Mouse (Mus musculus) kidney, adult 18-20 months (tissue): ENCODE results near the gene Gpr68.

Experiments used
- DNase-seq: peaks from one replicate; pipeline ENCODE4 v3.0.0; 2021

Gpr68 gene

GRCm38 (mm10) chr12:100909765-100910164, 1.8 kb upstream of the Gpr68 start:
- DNase-seq: no peak

GRCm38 (mm10) chr12:100908298-100909034, 468 bp upstream of the Gpr68 start:
- no peak for DNase-seq

GRCm38 (mm10) chr12:100906861-100907260, 1.1 kb downstream of the Gpr68 start:
- no peak for DNase-seq

DNA sequence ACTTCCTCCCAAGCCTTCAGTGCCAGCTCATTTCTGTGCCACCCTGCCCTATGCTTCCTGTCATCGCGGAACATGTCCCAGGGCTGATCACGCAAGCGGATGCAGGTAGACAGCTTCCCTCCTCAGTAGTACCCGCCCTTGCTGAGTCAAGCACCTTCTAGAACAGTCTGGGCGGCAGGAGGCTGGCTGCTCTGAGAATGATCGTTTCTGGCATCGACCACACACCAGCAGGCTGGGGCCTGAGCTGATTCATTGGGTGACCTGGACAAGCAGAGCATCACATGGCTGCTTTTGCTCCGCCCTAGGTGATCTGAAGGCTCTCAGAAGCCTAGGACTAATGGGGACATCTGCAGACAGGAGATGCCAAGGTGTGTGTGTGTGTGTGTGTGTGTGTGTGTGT, 4.2 kb downstream of the Gpr68 start:
- no peak for DNase-seq

GRCm38 (mm10) chr12:100901386-100901785, 6.6 kb downstream of the Gpr68 start:
- no peak for DNase-seq

DNA sequence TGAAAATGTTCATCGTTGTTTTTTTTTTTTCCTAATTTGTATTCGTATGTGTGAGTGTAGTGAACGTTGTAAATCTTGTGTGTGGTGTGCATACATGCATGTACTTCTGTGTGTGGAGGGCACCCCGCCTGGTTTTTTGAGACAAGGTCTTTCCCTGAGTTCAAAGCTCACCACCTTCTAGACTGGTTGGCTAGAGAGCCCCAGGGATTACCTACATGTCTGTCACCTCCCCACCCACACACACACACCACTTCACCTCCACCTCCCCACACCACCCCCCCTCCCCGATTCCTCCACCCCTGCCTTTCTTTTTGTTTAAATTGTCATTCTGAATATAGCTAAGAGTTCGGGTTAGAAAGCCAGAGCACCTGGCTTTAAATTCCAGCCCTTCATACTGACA, 7.1 kb downstream of the Gpr68 start:
- DNase-seq: no peak

DNA sequence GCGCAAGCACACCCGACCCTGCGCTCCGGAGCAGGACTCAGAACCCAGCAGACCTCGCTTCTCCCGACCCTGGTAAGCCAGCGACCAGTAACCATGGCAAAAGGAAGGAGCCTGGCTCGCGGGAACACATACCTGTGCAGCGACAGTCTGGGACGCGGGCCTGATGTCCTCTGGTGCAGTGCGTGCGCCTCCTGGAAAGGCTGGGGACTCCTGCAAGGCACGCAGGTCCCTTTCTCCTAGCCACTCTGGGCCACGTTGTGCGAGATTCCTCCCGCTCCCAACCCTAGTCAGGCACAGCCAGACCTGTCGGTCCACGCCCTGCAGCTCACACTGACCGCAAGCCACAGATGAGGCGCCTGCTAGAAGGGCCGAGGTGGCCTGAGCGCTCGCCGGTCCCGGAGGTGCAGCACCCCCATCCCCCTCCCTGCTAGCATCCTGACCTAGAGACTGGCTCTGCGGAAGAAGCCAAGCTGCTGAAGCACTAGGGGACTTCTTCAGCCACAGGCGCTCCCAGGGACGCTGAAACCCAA, 8.8 kb downstream of the Gpr68 start:
- DNase-seq: no peak

DNA sequence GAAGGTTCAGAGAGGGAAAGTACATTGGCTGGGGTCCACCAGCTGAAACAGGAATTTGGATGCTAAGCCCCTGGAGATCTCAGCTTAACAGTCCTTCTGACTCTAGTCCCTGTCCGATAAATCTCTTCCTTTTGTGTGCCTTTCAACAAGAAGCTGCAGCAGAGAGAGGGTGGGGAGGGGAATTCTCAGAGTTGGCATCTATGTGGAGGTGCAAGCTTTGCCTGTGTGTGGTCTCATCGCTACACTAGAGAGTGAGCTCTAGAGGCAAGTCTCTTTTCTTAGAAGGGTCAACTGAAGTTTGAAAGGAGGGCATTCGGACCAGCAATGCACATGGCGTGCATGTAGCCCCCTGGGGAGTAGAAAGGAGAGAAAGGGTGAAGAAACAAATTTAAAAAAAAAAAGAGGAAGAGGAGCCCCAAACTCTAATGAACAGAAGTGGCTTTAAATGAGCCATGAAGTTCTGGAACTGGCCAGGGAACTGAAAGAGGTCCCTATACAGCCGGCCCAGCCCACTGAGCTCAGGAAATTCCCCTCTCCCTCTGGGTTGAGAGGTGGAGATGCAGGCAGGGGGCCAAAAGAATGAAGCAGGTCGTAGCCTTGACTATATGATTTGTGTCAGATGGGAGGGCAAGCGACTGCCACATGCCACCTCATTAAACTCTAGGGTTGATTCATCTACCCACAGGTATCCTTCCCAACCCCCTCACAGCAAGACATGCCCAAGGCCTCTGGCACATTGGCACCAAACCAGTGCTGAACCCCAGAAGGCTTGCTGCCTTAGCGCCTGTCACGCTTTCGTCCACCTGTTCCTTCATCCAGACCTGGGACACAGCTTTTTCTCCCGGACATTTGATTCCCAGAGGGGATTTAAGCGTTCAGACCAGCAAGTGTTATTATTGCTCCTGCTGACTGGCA, 10.0 kb downstream of the Gpr68 start:
- DNase-seq: no peak

- DNase-seq: no peak
These were observed 11.3 kb downstream of the Gpr68 start for GRCm38 (mm10) chr12:100896661-100897060.

DNA sequence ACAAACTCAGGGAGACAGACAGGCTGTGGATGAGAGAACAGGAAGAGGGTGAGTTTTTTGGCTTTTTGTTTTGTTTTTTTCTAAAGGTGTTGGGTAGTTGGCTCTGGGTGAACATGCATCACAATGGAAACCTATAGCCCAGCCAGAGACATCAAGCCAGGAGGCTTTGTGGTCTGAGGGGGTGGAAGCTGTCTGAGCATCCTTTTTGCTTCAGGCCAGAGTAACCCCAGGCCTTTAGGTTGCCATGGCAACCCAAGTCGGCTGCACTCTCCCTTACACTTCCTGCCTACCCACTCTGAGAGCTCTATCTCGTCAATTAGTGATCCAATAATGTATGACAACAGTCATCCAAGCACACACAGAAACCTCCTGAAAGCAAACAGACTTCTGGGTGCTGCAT, 12.5 kb downstream of the Gpr68 start:
- DNase-seq: no peak

DNA sequence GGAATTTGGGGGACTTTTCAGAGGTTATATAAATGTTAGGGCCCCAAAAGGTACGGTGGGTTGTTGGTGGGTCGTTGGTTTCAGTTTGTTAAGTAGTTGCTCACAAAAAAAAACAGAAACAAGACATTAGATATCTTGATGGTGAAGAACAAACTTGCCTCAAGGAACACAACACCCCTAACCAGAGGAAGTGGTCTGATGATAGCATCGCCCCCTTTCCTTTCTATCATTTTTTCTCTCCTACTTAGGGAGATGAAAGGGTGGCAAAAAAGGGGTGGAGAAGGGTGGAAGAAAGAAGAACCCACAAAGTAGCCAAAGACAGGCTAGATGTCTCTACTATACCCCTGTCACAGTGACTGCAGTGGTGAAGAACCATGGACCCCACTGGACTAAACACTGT, 17.4 kb downstream of the Gpr68 start:
- no peak for DNase-seq

DNA sequence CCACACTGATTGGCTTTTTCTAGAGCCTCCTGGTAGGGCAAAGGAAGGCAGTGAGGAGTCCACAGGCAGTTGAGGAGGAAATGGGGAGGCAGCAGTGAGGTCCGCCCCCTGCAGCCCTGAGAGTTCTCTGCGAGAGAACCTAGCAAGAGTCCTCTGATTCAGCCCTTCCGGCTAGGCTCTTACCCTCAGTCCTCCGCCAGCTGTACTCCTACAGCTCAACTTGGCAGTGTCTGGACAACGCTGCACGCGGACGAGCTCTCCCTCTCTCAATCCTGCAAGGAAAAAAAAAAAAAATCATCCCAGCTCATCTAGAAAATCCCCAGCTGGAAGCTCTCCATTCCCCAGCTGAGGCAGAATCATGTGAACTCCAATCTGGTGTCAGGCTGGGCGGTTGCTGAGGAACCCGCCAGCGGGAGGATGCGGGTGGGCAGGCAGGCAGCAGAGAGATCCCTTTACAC, 20.2 kb downstream of the Gpr68 start:
- DNase-seq: no peak

DNA sequence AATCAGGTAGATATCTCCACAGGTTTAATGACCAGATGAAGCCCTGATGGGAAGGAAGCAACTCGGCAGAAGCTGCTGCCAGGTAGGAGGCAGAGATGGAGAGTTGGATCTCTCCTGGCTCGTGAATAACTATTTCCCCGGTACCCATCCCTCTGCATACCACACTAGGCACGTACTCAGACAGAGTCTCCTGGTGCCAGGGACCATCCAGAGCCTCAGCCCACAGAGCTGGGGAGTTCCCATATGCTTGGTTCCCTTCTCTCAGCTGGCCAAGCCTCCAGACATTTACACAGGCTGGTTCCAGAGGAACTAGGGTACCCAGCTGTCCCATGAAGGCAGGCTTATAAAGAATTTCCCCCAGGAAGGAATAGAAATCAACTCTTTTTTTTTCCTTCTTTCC, 21.1 kb downstream of the Gpr68 start:
- DNase-seq: no peak

DNA sequence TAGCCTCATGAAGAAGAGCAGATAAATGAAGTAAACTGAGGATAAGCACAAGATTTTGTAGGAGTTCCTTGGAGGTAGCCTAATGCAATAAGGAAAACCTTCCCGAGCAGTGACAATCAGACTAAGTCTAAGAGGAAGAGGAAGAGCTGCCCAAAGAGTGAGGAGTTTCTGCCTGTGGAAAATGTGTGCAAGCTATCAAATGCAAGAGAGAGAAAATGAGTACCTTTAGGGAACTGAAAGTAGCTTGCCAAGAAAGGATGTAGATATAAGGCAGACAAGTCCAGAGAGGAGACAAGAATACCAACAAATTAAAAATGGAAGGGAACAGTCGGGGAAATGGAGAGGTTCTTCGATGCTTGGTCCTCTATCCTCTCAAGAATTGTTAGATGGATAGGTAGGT, 22.4 kb downstream of the Gpr68 start:
- DNase-seq: no peak

- no peak for DNase-seq
These were observed 24.8 kb downstream of the Gpr68 start for GRCm38 (mm10) chr12:100883168-100883567.

DNA sequence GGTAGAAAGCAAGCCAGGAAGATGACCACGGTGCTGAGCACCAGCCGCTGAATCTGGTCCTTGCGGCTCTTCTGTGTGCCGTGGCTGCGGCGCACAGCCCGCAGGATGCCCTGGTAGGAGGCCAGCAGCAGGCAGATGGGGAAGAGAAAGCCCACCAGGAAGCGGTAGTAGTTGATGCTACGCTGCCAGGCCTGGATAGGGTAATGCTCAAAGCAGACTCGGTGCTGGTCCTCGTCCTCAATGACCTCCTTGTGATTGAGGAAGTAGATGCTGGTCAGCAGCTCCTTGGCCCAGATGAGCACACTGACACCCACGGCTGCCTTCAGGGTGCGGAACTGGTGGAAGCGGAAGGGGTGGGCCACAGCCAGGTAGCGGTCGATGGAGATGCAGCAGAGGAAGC, 29.4 kb downstream of the Gpr68 start:
- no peak for DNase-seq

DNA sequence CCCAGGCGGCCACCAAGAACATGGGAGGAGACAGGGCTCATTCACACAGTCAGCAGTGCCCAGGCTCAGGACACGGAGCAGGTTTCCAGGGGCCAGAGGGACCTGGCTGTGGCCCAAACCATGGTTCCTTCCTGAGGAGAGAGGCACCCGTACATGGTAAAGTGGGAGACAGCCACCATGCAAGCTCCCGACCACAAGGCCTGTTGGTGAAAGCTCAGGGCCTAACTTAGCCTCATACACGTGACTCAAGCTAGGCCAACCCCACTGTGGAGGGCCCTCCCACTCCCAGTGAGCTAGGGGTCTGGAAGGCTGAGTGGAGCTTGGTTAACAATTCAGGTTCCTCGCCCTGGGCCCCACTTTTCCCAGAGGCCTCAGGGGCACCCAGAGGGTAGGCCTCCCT, 30.1 kb downstream of the Gpr68 start:
- no peak for DNase-seq

- DNase-seq: no peak
These were observed 32.0 kb downstream of the Gpr68 start for GRCm38 (mm10) chr12:100875960-100876359.

DNA sequence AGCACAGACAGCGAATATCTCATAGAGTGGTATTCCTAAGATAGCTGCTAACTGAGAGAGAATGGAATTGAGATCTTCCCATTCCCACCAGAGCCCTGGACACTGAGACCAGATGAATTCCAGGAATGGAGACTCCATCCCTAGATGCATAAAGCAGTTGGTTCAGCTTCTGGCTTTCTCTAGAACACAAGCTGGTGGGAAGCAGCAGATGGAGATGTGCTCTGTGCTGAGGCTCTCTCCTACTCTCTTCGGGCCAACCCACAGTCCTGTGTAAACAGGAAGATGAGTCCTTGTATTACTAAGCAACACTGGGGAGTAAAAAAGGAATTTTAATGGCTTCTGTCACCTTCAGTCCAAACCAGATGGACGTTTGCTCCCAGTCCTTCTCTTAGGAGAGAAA, 32.4 kb downstream of the Gpr68 start:
- DNase-seq: no peak

DNA sequence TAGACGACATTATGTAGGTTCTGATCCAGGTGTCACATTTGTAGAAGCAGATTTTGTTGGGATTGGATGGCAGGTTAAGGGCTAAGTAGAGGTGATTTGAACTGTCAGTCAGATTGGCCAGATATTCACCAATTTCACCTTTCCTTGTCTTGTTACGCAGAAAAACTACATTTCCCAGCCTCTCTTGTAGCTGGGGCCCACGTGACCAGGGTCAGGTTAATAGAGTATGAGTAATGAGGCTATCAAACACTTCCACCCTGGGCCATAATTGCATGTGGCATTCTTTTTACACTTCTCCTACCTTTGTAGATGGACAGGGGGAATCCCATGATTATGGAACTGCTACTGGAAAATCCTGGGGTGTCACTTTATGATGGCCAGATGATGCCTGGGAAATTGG, 34.4 kb downstream of the Gpr68 start:
- no peak for DNase-seq

DNA sequence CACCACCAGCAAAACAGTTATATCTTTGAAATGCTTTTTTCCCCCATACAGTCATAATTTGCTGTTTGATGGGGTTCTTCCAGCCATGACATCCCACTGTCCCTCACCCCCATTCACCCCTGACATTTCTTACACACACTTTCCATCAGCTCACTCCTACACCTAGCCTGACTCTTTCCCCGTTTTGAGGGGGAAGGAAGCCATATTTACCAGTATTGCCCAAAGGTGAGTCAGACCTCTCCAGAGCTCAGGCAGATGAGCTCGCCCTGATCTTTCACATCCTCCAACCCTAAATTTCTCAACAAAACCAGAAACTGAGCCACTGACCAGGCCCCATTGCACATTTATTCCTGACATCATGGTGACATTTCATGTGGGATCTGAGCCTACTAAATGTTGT, 36.2 kb downstream of the Gpr68 start:
- DNase-seq: no peak

- no peak for DNase-seq
These were observed 36.8 kb downstream of the Gpr68 start for GRCm38 (mm10) chr12:100871234-100871633.

DNA sequence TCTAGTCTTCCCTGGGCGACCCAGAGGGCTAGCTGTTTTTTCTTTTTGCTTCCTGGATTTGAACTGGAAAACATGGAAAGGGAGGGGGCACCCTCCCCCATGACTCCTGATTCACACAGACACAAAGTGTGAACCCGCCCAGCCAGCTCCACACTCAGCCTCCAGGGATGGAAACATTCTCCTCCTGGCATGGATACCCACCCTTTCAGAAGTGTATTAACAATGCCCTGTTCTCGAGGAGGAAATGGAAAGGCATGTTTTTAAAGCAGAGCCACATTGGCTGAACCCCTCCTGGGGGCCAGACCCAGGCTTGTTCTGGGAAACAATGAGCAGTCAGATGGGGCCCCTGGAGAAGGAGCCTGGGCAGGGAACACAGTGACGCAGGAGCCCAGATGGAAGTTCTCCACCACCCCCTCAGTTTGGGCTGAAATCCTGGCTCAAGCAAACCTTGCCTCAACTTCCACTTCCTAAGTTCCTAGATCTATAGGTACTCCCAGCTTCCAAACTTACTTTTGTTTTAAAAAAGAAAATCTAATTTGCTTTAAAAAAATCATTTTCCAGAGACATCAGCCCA, 39.9 kb downstream of the Gpr68 start:
- DNase-seq: no peak

DNA sequence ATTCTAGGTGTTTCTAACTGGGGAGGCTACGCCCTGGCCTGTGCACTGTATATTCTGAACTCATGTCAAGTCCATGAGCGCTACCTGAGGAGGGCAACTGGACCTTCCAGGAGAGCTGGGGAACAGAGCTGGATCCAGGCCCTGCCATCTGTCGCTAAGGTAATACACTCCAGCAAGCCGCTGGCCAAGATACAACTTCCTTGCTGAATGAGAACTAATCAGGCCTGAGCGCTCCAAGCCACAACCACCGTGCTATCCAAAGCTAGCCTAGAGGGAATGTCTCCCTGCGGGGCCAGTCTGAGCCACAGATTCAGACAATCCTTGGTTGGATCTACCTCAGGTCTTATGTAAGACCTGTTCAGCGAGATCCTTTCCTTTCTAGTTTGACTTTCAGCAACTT, 40.9 kb downstream of the Gpr68 start:
- DNase-seq: no peak
